Mouse (Mus musculus): ENCODE measurements around the gene C1qtnf3. TPM values are rescaled to one million over a fixed set of nuclear protein-coding genes. Genes with fewer than 3 reads are reported as not detected.

C1qtnf3 gene
- polyA plus RNA-seq, 1 experiment from 2014 or later: 0.98 TPM

DNA sequence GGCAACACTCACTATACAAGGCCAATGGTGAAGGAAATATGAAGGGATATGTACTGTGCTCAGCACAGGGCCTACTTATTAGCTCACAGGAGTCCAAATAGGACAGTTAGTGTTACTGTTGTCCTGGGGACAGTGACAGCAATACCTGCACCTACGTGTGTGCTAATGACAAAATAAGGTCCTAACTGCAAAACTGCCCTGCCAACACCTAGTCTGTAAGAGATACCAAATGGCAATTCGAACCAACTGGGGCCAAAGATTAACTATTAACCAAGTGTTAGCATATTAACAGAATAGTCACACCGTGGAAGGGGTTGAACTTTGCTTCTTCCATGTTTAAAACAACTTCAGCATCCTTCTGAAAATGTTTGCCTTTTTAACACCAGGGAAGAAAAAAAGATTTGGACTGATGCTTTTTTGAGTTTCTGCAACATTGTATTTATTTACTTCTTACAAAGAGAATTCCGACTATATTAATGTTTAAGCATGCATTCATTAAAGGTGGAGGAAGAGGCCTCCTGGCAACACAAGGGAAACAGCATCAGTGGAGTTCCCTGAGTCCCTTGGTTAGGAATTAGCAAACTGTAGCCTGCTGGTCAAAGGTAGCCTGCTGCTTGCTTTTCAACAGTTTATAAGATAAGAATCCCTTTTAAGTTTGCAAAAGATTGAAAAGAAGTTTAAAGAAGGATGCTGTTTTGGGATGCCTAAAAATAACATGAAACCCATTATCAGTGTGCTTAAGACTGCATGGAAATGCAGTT is 74.8 kb downstream of the C1qtnf3 start:
- 61% methylated on average over 4 of the region's 4 CpGs for WGBS
- no peaks in the 10 kb centered on the region for H3K27me3 ChIP-seq (ENCODE audit: control insufficient read depth, insufficient read depth, low read length)
- no peak overlapping the region for H3K4me2 ChIP-seq (replicated peaks; ENCODE audit: low read depth, low read length)
- no peaks in the 10 kb centered on the region for H3K4me1 ChIP-seq (ENCODE audit: control insufficient read depth, insufficient read depth, low read length)
- no peaks in the 10 kb centered on the region for H3K36me3 ChIP-seq (ENCODE audit: control insufficient read depth, insufficient read depth, low read length)
- no peak overlapping the region for H3K4me3 ChIP-seq (ENCODE audit: low read depth, low read length)
- no peak for ATAC-seq (ENCODE audit: insufficient number of reproducible peaks, insufficient read depth, low FRiP score, low read depth)
- no peaks in the 10 kb centered on the region for H3K9me3 ChIP-seq (ENCODE audit: control insufficient read depth, low read depth, low read length)
- H3K27ac ChIP-seq (ENCODE audit: low read length): no peak overlapping the region
- no peak overlapping the region for H3K9ac ChIP-seq (replicated peaks; ENCODE audit: low read depth, low read length)

Other genes with a start within 250 kb of the C1qtnf3 start
- 23.2 and 27.3 TPM in 2 replicates for gene Rai14, start 237.7 kb upstream of the C1qtnf3 start, polyA plus RNA-seq (2014; fragmentation: Nextera tagmentation; extraction: Ambion mirVana)
- gene Amacr, start 29.4 kb downstream of the C1qtnf3 start, polyA plus RNA-seq (2014; fragmentation: Nextera tagmentation; extraction: Ambion mirVana): 16.4 and 19.0 TPM in 2 replicates
- gene Slc45a2, start 48.4 kb downstream of the C1qtnf3 start, polyA plus RNA-seq (2014; fragmentation: Nextera tagmentation; extraction: Ambion mirVana): not detected in 2 replicates
- 0.10 and 0.13 TPM in 2 replicates for gene Rxfp3, start 85.7 kb downstream of the C1qtnf3 start, polyA plus RNA-seq (2014; fragmentation: Nextera tagmentation; extraction: Ambion mirVana)
- 5.1 and 5.5 TPM in 2 replicates for gene Adamts12, start 112.5 kb downstream of the C1qtnf3 start, polyA plus RNA-seq (2014; fragmentation: Nextera tagmentation; extraction: Ambion mirVana)